ENCODE assay signal across 16 mouse cellular contexts in the genomic region with DNA sequence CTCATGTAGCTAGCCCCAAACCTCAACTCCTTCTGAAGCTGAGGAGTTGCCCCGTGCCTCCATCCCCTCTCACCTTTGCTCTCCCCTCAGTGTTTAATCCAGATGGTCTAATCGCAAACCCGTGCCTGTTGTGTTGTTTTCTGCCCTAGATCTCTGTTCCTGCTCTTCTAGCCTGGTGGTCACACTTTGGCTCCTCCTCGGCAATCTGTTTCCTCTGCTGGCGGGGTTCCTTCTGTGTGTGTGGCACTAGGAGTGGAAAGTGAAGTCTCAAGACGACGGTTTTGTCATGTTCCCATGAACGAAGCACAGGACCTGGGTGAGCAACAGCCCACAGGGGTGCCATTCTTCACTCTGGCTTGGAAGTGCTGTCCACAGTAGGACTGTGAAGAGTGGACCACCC.
A peak's percentile ranks its signal among the peaks of the same experiment; 100 is the strongest.
DNase-seq lines count a peak whose midpoint lies in the region; ATAC-seq and TF ChIP-seq lines count a peak whose summit lies in the region.
"Had no signal": no experiment of that assay in that cellular context is flagged by ENCODE, and none has a peak within 500 bp of the region (broad histone marks: within the 10 kb centered on the region; RNA-seq: fewer than 3 reads in every experiment).

No protein-coding gene starts in this region.

- intact Hi-C loops in heart, postnatal 25 days (cut with DNase I): no loop called here

- DNase-seq in heart, postnatal 0 days (ENCODE audit: low spot score): no peak
- no peak for DNase-seq in heart, postnatal 25 days (ENCODE audit: low spot score)
- DNase-seq in brain, adult 2 months (ENCODE audit: low read depth, low spot score): peak; percentile 14
- DNase-seq in cerebellum, adult 9-11 months: peak; percentile 33
- DNase-seq in thymus, postnatal 10 days (ENCODE audit: low spot score in 2 of 2): no peak
- DNase-seq in gastrocnemius, adult 18-20 months (ENCODE audit: low spot score): no peak
- DNase-seq: gastrocnemius, adult 2 months; kidney, postnatal 14 days had no signal

- peaks cover 7% of the 10 kb centered on the region; the same call in 1 of the 2 replicates for H3K4me1 ChIP-seq in heart, postnatal 0 days (ENCODE audit: control insufficient read depth, insufficient read depth)
- peaks cover 18% of the 10 kb centered on the region for H3K4me1 ChIP-seq in limb, embryonic 12.5 days (replicated peaks)
- H3K4me1 ChIP-seq: midbrain, embryonic 10.5 days had no signal

- 65% methylated on average over 8 of the region's 8 CpGs for WGBS in heart, postnatal 0 days
- 42% methylated on average over 8 of the region's 8 CpGs for WGBS in limb, embryonic 12.5 days

- H3K4me2 ChIP-seq in heart, postnatal 0 days (ENCODE audit: low read depth, low read length): no peak overlapping the region
- peak overlapping the region; percentile 4 for H3K4me2 ChIP-seq in limb, embryonic 12.5 days
- H3K4me2 ChIP-seq: forebrain, embryonic 13.5 days had no signal

- H3K9ac ChIP-seq in heart, postnatal 0 days (replicated peaks; ENCODE audit: low read depth, low read length): no peak overlapping the region
- no peak overlapping the region for H3K9ac ChIP-seq in limb, embryonic 12.5 days (replicated peaks)
- H3K9ac ChIP-seq: forebrain, embryonic 13.5 days had no signal

- TF ChIP-seq CTCF in heart, postnatal 0 days (IDR thresholded peaks at IDR 0.05; ENCODE audit: low read depth): no peak

- 0 out of 2 replicates have a peak, but pooled peaks have one; percentile 24 for ATAC-seq in heart, postnatal 0 days (ENCODE audit: insufficient read depth, low read depth)
- peak; percentile 63 for ATAC-seq in limb, embryonic 12.5 days (ENCODE audit: insufficient number of reproducible peaks, insufficient read depth, low FRiP score, low TSS enrichment, low read depth)
- ATAC-seq: activated CD4-positive, CD25-positive, alpha-beta regulatory T cell, adult 4 months; CD4-positive, CD25-positive, alpha-beta regulatory T cell, adult 4 months; forebrain, embryonic 13.5 days; intestine, postnatal 0 days; lung, postnatal 0 days had no signal

- H3K27ac ChIP-seq in heart, postnatal 0 days (ENCODE audit: low read depth): no peak overlapping the region
- H3K27ac ChIP-seq in limb, embryonic 12.5 days: no peak overlapping the region
- H3K27ac ChIP-seq: forebrain, embryonic 13.5 days; gastrocnemius, adult 2 months; midbrain, embryonic 10.5 days had no signal

- H3K36me3 ChIP-seq in heart, postnatal 0 days (replicated peaks; ENCODE audit: control insufficient read depth, insufficient read depth, low read length): 0 out of 2 replicates have a peak, but pooled peaks cover 7% of the 10 kb centered on the region
- peaks cover 10% of the 10 kb centered on the region; the same call in 1 of the 2 replicates for H3K36me3 ChIP-seq in limb, embryonic 12.5 days

- no peaks in the 10 kb centered on the region for H3K9me3 ChIP-seq in heart, postnatal 0 days (replicated peaks; ENCODE audit: control insufficient read depth, low read length)
- H3K9me3 ChIP-seq in limb, embryonic 12.5 days: no peaks in the 10 kb centered on the region
- H3K9me3 ChIP-seq: forebrain, embryonic 13.5 days; midbrain, embryonic 10.5 days had no signal

- no peak for TF ChIP-seq EP300 in heart, postnatal 0 days (IDR thresholded peaks at IDR 0.05; ENCODE audit: low read depth)

- H3K27me3 ChIP-seq in heart, postnatal 0 days (ENCODE audit: control insufficient read depth, insufficient read depth, low read length): no peaks in the 10 kb centered on the region
- no peaks in the 10 kb centered on the region for H3K27me3 ChIP-seq in limb, embryonic 12.5 days
- H3K27me3 ChIP-seq: forebrain, embryonic 13.5 days had no signal

- H3K4me3 ChIP-seq in heart, postnatal 0 days (ENCODE audit: low read depth, low read length): no peak overlapping the region
- H3K4me3 ChIP-seq in limb, embryonic 12.5 days (replicated peaks): no peak overlapping the region
- H3K4me3 ChIP-seq: forebrain, embryonic 13.5 days; gastrocnemius, adult 2 months; midbrain, embryonic 10.5 days; myocyte had no signal

Comparison
In these comparisons a context has a peak if more than half of its experiments do, and no peak if none do; other contexts are left out.
1. DNase-seq: peak in brain, adult 2 months (single experiment) and cerebellum, adult 9-11 months (single experiment); none in heart, postnatal 0 days (single experiment), heart, postnatal 25 days (single experiment), thymus, postnatal 10 days (0 of 2) and gastrocnemius, adult 18-20 months (single experiment).